Mouse (Mus musculus) limb, embryonic 14.5 days (tissue): ENCODE measurements at regions not wholly inside any gene's neighbourhood (a gene's known extent, or its start where the extent isn't known, plus 50 kb on each side); places are given as distances from the start of the nearest gene placed in this dataset.

Experiments
- ATAC-seq: fragments of 200-750 bp; cut with Nextera tagmentation; 2 replicates; pipeline ENCODE4 v1.8.0; 2017; ENCODE audit warnings: low read depth, moderate number of reproducible peaks, moderate TSS enrichment; ENCODE audit not compliant: low FRiP score
- DNase-seq: peaks from one replicate; pipeline ENCODE4 v3.0.0-alpha.2; 2015; ENCODE audit warnings: low spot score
- H3K27ac ChIP-seq: fragments of 300-500 bp; sonication (generic); replicated peaks from 2 replicates; pipeline ENCODE4 v1.5.1; 2014; ENCODE audit warnings: low read depth, mild to moderate bottlenecking, low read length, moderate library complexity, mixed read lengths
- H3K27me3 ChIP-seq: fragments of 300-500 bp; sonication (generic); 2 replicates; pipeline ENCODE4 v1.6.1; 2014; ENCODE audit warnings: low read length, mixed read lengths; ENCODE audit not compliant: control insufficient read depth, insufficient read depth
- H3K36me3 ChIP-seq: fragments of 300-500 bp; sonication (generic); 2 replicates; pipeline ENCODE4 v1.6.1; 2014; ENCODE audit warnings: mild to moderate bottlenecking, low read length, moderate library complexity, mixed read lengths; ENCODE audit not compliant: control insufficient read depth, insufficient read depth
- H3K4me1 ChIP-seq: fragments of 300-500 bp; sonication (generic); 2 replicates; pipeline ENCODE4 v1.6.1; 2014; ENCODE audit warnings: antibody characterized with exemption, low read length, mixed read lengths; ENCODE audit not compliant: control insufficient read depth, insufficient read depth
- H3K4me2 ChIP-seq: fragments of 300-500 bp; sonication (generic); replicated peaks from 2 replicates; pipeline ENCODE4 v1.6.1; 2014; ENCODE audit warnings: low read depth, mild to moderate bottlenecking, low read length, moderate library complexity; ENCODE audit not compliant: severe bottlenecking
- H3K4me3 ChIP-seq: fragments of 300-500 bp; sonication (generic); replicated peaks from 2 replicates; pipeline ENCODE4 v1.5.1; 2014; ENCODE audit warnings: low read length
- H3K9ac ChIP-seq: fragments of 300-500 bp; sonication (generic); 2 replicates; pipeline ENCODE4 v1.6.1; 2014; ENCODE audit warnings: mild to moderate bottlenecking, low read depth, low read length, moderate library complexity; ENCODE audit not compliant: severe bottlenecking
- H3K9me3 ChIP-seq: fragments of 300-500 bp; sonication (generic); 2 replicates; pipeline ENCODE4 v1.6.1; 2016; ENCODE audit warnings: low read length; ENCODE audit not compliant: control insufficient read depth
- POLR2A ChIP-seq: fragments of 200-500 bp; IDR thresholded peaks from 2 replicates; pipeline ENCODE4 v1.8.0; 2012; ENCODE audit warnings: inconsistent platforms, mild to moderate bottlenecking, moderate library complexity, borderline replicate concordance; ENCODE audit not compliant: insufficient read depth, insufficient read length; ENCODE audit errors: extremely low read depth
- WGBS: fragments of 180-500 bp; shearing (Covaris S2); extraction: QIAGEN DNeasy Blood & Tissue Kit; methylation state at CpG from one replicate; pipeline ENCODE4 v1.1.7; 2014; 5-methylcytosine and 5-hydroxymethylcytosine counted together

GRCm38 (mm10) chr1:52553871-52554270 is 53.4 kb upstream of the Nab1 start:
- H3K27me3 ChIP-seq: no peaks in the 10 kb centered on the region
- H3K27ac ChIP-seq: no peak overlapping the region
- TF ChIP-seq POLR2A: no peak
- H3K9ac ChIP-seq: no peak overlapping the region
- H3K4me2 ChIP-seq: no peak overlapping the region
- ATAC-seq (no peak), DNase-seq (no peak)
- H3K4me1 ChIP-seq: no peaks in the 10 kb centered on the region
- H3K4me3 ChIP-seq: no peak overlapping the region
- H3K36me3 ChIP-seq: no peaks in the 10 kb centered on the region
- 64% methylated on average over 4 of the region's 4 CpGs for WGBS
- H3K9me3 ChIP-seq: no peaks in the 10 kb centered on the region

GRCm38 (mm10) chr1:52565812-52566211 is 64.7 kb upstream of the Nemp2 start:
- TF ChIP-seq POLR2A: no peak

GRCm38 (mm10) chr1:52571674-52572073 is 58.8 kb upstream of the Nemp2 start:
- H3K4me2 ChIP-seq: no peak overlapping the region
- DNase-seq (peak; percentile 3), ATAC-seq (no peak)
- WGBS: 46% methylated on average over 5 of the region's 5 CpGs
- H3K4me3 ChIP-seq: no peak overlapping the region
- no peaks in the 10 kb centered on the region for H3K4me1 ChIP-seq
- no peaks in the 10 kb centered on the region for H3K27me3 ChIP-seq
- H3K9me3 ChIP-seq: no peaks in the 10 kb centered on the region
- H3K27ac ChIP-seq: no peak overlapping the region
- H3K36me3 ChIP-seq: no peaks in the 10 kb centered on the region
- no peak overlapping the region for H3K9ac ChIP-seq
- no peak for TF ChIP-seq POLR2A

More at GRCm38 (mm10) chr1:52565812-52566211, 64.7 kb upstream of the Nemp2 start:
- Histone ChIP-seq H3K9ac (no peak overlapping the region), H3K4me1 (no peaks in the 10 kb centered on the region), H3K4me3 (no peak overlapping the region), H3K4me2 (no peak overlapping the region), H3K9me3 (no peaks in the 10 kb centered on the region), H3K27me3 (no peaks in the 10 kb centered on the region), H3K36me3 (no peaks in the 10 kb centered on the region), H3K27ac (no peak overlapping the region)
- WGBS: 31% methylated on average over 6 of the region's 6 CpGs
- ATAC-seq (no peak), DNase-seq (no peak)

- Histone ChIP-seq H3K4me2 (peak overlapping the region; percentile 22; the same call in 1 of the 2 replicates), H3K36me3 (no peaks in the 10 kb centered on the region), H3K9ac (no peak overlapping the region; the same call in 1 of the 2 replicates), H3K4me1 (peaks cover 26% of the 10 kb centered on the region), H3K4me3 (no peak overlapping the region), H3K27ac (peak overlapping the region; percentile 81), H3K9me3 (no peaks in the 10 kb centered on the region), H3K27me3 (no peaks in the 10 kb centered on the region)
- 25% methylated on average over 5 of the region's 5 CpGs for WGBS
- DNase-seq (peak; percentile 81), ATAC-seq (peak; percentile 83)
- no peak for TF ChIP-seq POLR2A
These were observed 52.0 kb upstream of the Nemp2 start for GRCm38 (mm10) chr1:52578298-52579056.

- ATAC-seq (no peak), DNase-seq (no peak)
- Histone ChIP-seq H3K9me3 (no peaks in the 10 kb centered on the region), H3K4me1 (peaks cover 26% of the 10 kb centered on the region), H3K27me3 (no peaks in the 10 kb centered on the region), H3K9ac (no peak overlapping the region), H3K36me3 (no peaks in the 10 kb centered on the region), H3K27ac (no peak overlapping the region), H3K4me2 (no peak overlapping the region), H3K4me3 (no peak overlapping the region)
- 87% methylated on average over 4 of the region's 4 CpGs for WGBS
- TF ChIP-seq POLR2A: no peak
These were observed 50.2 kb upstream of the Nemp2 start for GRCm38 (mm10) chr1:52580132-52580896.
